Mouse (Mus musculus) erythroblast, embryonic 14.5 days (primary cell): ENCODE measurements around the gene Parp9.
"Not testable (repeated sequence)": the region's sequence is repeated elsewhere in the genome, so short reads cannot be mapped to it uniquely, and the experiment has no call there.

Experiments
- GATA1 ChIP-seq: IDR thresholded peaks from 2 replicates; pipeline ENCODE4 v1.6.1; 2012; ENCODE audit warnings: low read length, inconsistent platforms, mixed read lengths
- TAL1 ChIP-seq: IDR thresholded peaks from 3 replicates; pipeline ENCODE4 v1.6.1; 2012; ENCODE audit warnings: low read length, inconsistent platforms, mixed read lengths

DNA sequence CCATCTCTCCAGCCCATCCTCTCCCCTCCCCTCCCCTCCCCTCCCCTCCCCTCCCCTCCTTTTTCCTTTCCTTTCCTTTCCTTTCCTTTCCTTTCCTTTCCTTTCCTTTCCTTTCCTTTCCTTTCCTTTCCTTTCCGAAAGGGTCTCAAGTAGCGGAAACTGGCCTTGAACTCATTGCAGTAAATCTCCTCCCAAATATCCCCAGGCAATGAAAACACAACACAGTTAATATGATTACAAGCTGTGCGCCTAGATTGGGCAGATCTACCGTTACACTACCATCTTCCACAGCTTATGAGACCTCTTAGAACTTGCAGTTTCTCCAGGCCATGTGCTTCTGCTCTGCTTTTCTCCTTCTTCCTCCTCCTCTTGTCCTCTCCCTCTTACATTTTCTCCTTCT lies 27.7 kb downstream of the Parp9 start:
- not testable (repeated sequence) for TF ChIP-seq GATA1, TAL1
